Mouse (Mus musculus) G1E (cell line): ENCODE data around the gene Dscam. TPM values are rescaled to one million over a fixed set of nuclear protein-coding genes. Genes with fewer than 3 reads are reported as not detected.

Source experiments
- ATAC-seq: 2 replicates; pipeline ENCODE4 v1.8.0; 2016; ENCODE audit warnings: mild to moderate bottlenecking; ENCODE audit not compliant: insufficient number of reproducible peaks, poor library complexity, low FRiP score, severe bottlenecking; ENCODE audit errors: extremely low read depth
- DNase-seq: peaks from one replicate; pipeline ENCODE4 v3.0.0; 2012; ENCODE audit warnings: low spot score
- H3K27me3 ChIP-seq: 2 replicates; pipeline ENCODE4 v1.6.1; 2012; ENCODE audit warnings: mild to moderate bottlenecking, low read length, inconsistent platforms; ENCODE audit not compliant: insufficient read depth
- H3K36me3 ChIP-seq: replicated peaks from 2 replicates; pipeline ENCODE3; 2012; ENCODE audit warnings: mild to moderate bottlenecking, inconsistent platforms
- H3K4me1 ChIP-seq: 2 replicates; pipeline ENCODE4 v1.6.1; 2012; ENCODE audit warnings: low read depth, low read length, inconsistent platforms, mixed read lengths; ENCODE audit not compliant: insufficient read depth
- H3K4me3 ChIP-seq: 2 replicates; pipeline ENCODE4 v1.5.1; 2012; ENCODE audit warnings: low read depth, mild to moderate bottlenecking, inconsistent platforms, low read length, moderate library complexity, mixed read lengths
- H3K9me3 ChIP-seq: replicated peaks from 2 replicates; pipeline ENCODE4 v1.6.1; 2012; ENCODE audit warnings: inconsistent platforms
- CTCF ChIP-seq: IDR thresholded peaks from 2 replicates; pipeline ENCODE4 v1.5.1; 2012; ENCODE audit warnings: low read depth, low read length, inconsistent platforms, mixed read lengths
- GATA1 ChIP-seq: IDR thresholded peaks from 2 replicates; pipeline ENCODE4 v1.6.1; 2012; ENCODE audit warnings: borderline replicate concordance, low read length, inconsistent platforms, mixed read lengths
- GATA2 ChIP-seq: IDR thresholded peaks from 2 replicates; pipeline ENCODE4 v1.6.1; 2012; ENCODE audit warnings: low read depth, low read length, inconsistent platforms, borderline replicate concordance
- POLR2AphosphoS5 ChIP-seq: IDR thresholded peaks from 2 replicates; pipeline ENCODE4 v1.6.1; 2012; ENCODE audit warnings: low read depth, low read length, inconsistent platforms; ENCODE audit not compliant: insufficient replicate concordance
- TAL1 ChIP-seq: conservative IDR thresholded peaks from 2 replicates; pipeline ENCODE4 v1.6.1; 2012; ENCODE audit warnings: low read depth, low read length, inconsistent platforms, mixed read lengths
- polyA plus RNA-seq: library from polyadenylated mRNA; stranded (reverse); fragments of >175 nt; gene quantifications from 2 replicates; pipeline ENCODE4 v1.2.3, GENCODE M21; 2012
- total RNA-seq, 2 experiments: library from RNA; stranded (forward) in 1 of 2; stranded (reverse) in 1 of 2; fragments of 200-1000 nt in 1 of 2; fragments of >200 nt in 1 of 2; fragmentation: Nextera tagmentation in 1 of 2; gene quantifications; 2 replicates each; pipeline ENCODE4 v1.2.3; 2014 to 2017

The Dscam gene
- total and polyA plus RNA-seq, 3 experiments = under 0.01 TPM; not detected in 2

GRCm38 (mm10) chr16:96767985-96768384 lies 402.6 kb downstream of the Dscam start:
- Histone ChIP-seq H3K27me3 (no peaks in the 10 kb centered on the region), H3K36me3 (no peaks in the 10 kb centered on the region), H3K9me3 (no peaks in the 10 kb centered on the region), H3K4me3 (no peak overlapping the region), H3K4me1 (no peaks in the 10 kb centered on the region)
- ATAC-seq (no peak), DNase-seq (no peak)
- TF ChIP-seq GATA1 (no peak), CTCF (no peak), POLR2AphosphoS5 (no peak), TAL1 (no peak), GATA2 (no peak)

DNA sequence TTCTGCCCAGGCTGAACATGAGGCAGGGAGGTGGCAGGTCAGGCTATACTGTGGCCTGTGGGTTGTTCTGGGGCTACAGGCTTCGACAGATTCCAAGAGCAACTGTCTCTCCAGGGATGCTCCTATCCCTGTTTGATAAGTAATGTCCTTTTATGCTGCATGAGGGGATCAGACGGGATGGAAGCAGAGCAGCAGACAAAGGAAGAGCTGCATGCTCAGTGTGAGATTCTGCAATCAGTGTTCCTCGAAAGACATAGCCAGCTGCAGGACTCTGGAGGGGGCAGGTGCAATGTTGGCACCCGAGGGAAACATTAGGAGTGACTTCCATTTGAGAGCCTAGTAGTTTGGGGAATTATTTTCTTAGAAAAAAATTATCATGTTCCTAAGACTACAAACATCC lies 403.0 kb downstream of the Dscam start:
- Histone ChIP-seq H3K4me1 (no peaks in the 10 kb centered on the region), H3K36me3 (no peaks in the 10 kb centered on the region), H3K4me3 (no peak overlapping the region), H3K27me3 (no peaks in the 10 kb centered on the region), H3K9me3 (no peaks in the 10 kb centered on the region; the same call in 1 of the 2 replicates)
- DNase-seq (no peak), ATAC-seq (no peak)
- TF ChIP-seq CTCF (no peak), TAL1 (no peak), POLR2AphosphoS5 (no peak), GATA2 (no peak)

DNA sequence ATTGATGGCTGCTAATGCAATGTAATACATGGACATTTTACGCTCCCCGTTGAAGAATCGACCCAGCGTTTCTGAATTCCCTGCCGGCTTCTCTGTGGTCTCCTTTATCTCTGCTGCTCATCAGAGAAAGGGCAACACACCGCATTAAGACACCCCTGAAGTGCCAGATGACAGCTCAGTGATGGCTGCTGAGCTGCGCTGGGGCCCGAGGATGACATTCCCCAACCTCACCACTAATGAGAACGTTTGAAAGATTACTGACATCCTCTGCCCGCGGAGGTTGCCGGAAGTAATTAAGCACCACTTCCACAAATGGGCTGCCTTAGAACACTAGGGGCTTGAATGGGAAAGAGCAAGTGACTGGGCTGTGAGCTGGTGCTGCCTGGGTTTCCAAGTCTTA lies 409.3 kb downstream of the Dscam start:
- H3K27me3 ChIP-seq = no peaks in the 10 kb centered on the region
- TF ChIP-seq GATA2 = no peak
- TF ChIP-seq GATA1 = no peak
- no peak overlapping the region for H3K4me3 ChIP-seq
- H3K4me1 ChIP-seq = no peaks in the 10 kb centered on the region
- no peak for DNase-seq
- no peak for ATAC-seq
- peaks cover 12% of the 10 kb centered on the region for H3K9me3 ChIP-seq
- H3K36me3 ChIP-seq = no peaks in the 10 kb centered on the region

- H3K9me3 ChIP-seq = peaks cover 12% of the 10 kb centered on the region
- no peak overlapping the region for H3K4me3 ChIP-seq
- ATAC-seq = no peak
- H3K36me3 ChIP-seq = no peaks in the 10 kb centered on the region
- DNase-seq = no peak
- no peak for TF ChIP-seq GATA1
- TF ChIP-seq CTCF = no peak
- TF ChIP-seq GATA2 = no peak
- TF ChIP-seq TAL1 = no peak
- TF ChIP-seq POLR2AphosphoS5 = no peak
- H3K27me3 ChIP-seq = no peaks in the 10 kb centered on the region
- no peaks in the 10 kb centered on the region for H3K4me1 ChIP-seq
Measured at GRCm38 (mm10) chr16:96759081-96759603, 411.4 kb downstream of the Dscam start.

GRCm38 (mm10) chr16:96758381-96758780 lies 412.2 kb downstream of the Dscam start:
- Histone ChIP-seq H3K4me1 (no peaks in the 10 kb centered on the region), H3K4me3 (no peak overlapping the region), H3K27me3 (no peaks in the 10 kb centered on the region), H3K36me3 (no peaks in the 10 kb centered on the region), H3K9me3 (peaks cover 12% of the 10 kb centered on the region)
- DNase-seq = no peak
- TF ChIP-seq GATA2 (no peak), POLR2AphosphoS5 (no peak), CTCF (no peak), TAL1 (no peak), GATA1 (no peak)
- no peak for ATAC-seq

DNA sequence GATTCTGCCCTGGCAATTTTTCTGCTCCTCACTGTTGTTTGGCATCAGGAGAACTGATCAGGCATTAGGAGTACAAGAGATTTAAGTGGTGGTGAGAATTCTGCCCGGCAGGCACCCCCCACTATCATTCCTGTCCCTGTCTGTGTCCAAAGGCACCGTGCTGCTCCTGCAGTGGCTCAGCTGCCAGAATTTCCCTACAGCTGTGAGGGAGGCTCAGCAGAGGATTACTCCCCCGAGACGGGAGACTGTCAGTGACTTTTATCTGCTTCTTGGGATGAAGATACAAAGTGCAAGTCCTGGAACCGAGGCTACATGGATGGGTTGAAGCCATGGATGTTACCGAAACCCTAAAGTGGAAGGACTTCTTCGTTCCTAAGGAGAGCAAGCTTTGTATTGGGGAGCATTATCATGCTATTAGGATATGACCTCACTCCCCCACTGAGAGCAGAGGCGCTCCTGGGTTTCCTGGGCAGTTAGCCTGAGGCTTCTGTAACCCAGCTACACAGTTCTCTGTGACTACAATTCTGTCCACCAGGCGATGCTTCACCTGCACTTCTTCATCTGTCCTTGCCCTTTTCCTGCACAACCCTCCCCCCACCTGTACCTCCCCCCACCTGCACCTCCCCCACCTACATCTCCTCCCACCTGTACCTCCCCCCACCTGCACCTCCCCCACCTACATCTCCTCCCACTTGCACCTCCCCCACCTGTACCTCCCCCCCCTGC lies 412.8 kb downstream of the Dscam start:
- Histone ChIP-seq H3K4me1 (no peaks in the 10 kb centered on the region), H3K9me3 (peaks cover 12% of the 10 kb centered on the region), H3K36me3 (no peaks in the 10 kb centered on the region), H3K4me3 (no peak overlapping the region), H3K27me3 (no peaks in the 10 kb centered on the region)
- no peak for DNase-seq
- no peak for TF ChIP-seq POLR2AphosphoS5
- no peak for TF ChIP-seq TAL1
- TF ChIP-seq GATA2 = no peak
- TF ChIP-seq CTCF = no peak
- TF ChIP-seq GATA1 = no peak
- no peak for ATAC-seq

DNA sequence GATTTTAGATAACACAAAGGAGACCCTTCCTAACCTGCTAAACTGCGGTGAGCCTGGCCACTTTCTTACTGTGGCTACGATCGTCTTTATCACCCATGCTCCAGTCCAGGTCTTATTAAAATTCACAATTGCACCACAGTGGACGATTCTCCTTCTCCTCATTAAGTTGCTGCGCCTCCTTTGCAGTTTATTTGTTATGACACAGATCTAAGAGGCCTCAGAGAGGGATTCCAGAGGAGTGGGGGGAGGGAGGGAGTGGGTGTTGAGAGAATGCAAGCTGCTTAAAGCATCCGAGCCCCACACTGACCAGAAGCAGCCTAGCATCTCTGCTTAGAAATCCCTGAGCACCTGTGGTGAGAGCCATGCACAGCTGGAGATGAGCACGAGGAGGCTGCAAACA lies 413.6 kb downstream of the Dscam start:
- DNase-seq = no peak
- H3K27me3 ChIP-seq = no peaks in the 10 kb centered on the region
- no peaks in the 10 kb centered on the region for H3K36me3 ChIP-seq
- TF ChIP-seq TAL1 = no peak
- TF ChIP-seq POLR2AphosphoS5 = no peak
- no peak for TF ChIP-seq GATA2
- no peak for TF ChIP-seq CTCF
- TF ChIP-seq GATA1 = no peak
- no peak for ATAC-seq
- H3K4me1 ChIP-seq = no peaks in the 10 kb centered on the region
- H3K9me3 ChIP-seq = peaks cover 12% of the 10 kb centered on the region; the same call in 1 of the 2 replicates
- H3K4me3 ChIP-seq = no peak overlapping the region
